Mouse (Mus musculus): ENCODE data around the gene Synj1. TPM values are rescaled to one million over a fixed set of nuclear protein-coding genes. Genes with fewer than 3 reads are reported as not detected.

Gene Synj1
- total and polyA plus RNA-seq, 2 experiments from 2014 or later, result 50.5 to 58.1 TPM

DNA sequence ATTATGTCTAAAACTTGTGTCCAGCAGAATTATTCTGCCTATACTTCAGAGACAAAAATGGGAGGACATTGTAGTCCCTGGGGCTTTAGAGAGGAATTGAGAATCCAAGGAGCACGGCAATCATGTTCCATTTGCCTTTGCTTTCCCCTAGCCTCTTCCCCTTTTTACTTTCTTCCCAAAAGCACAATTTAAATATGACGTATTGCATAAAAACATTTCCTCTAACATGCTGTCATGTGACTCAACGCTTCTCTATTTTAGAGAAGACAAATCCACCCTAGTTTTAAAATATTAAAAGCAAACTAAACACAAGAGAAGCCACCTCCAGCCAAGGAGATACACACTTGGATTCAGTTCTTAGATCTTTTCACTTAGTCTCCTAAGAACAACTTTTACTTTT is 739 bp upstream of the Synj1 start:
- WGBS, result 32% methylated on average over 3 of the region's 3 CpGs
- Histone ChIP-seq H3K4me3 (ENCODE audit: low read length) (peak overlapping the region; percentile 72), H3K27me3 (ENCODE audit: insufficient read depth, low read length) (no peaks in the 10 kb centered on the region), H3K4me2 (ENCODE audit: low read depth, low read length) (peak overlapping the region; percentile 58), H3K4me1 (ENCODE audit: insufficient read depth, low read length) (0 out of 2 replicates have a peak, but pooled peaks cover 6% of the 10 kb centered on the region), H3K36me3 (ENCODE audit: insufficient read depth, low read length) (peaks cover 16% of the 10 kb centered on the region; the same call in 1 of the 2 replicates), H3K27ac (peak overlapping the region; percentile 91), H3K9ac (replicated peaks; ENCODE audit: low read length) (peak overlapping the region; percentile 95), H3K9me3 (ENCODE audit: low read length) (no peaks in the 10 kb centered on the region)
- DNase-seq (ENCODE audit: low spot score) (no peak), ATAC-seq (no peak)
- no peak for TF ChIP-seq CTCF (IDR thresholded peaks at IDR 0.05; ENCODE audit: low read depth)

DNA sequence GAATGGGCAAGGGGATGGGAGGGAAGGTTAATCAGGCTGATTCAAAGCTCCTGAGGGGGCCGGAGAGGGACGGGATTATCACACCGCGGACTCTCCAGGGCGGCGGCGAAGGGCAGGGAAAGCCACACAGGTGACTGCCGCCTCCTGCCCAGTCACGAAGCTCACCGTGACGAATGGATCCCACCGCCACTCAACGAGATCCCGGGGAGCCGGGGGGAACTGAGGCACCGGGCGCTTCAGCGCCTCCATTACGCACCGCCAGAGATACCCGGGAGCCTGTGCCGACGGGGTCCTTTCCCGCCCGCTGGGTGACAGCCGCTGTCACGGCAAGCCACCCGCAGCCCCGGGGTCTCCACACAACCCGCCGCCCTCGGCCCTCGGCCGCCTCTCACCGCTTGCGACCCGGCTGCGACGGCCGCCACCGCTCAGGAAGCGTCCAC is 507 bp downstream of the Synj1 start:
- Histone ChIP-seq H3K4me1 (ENCODE audit: insufficient read depth, low read length) (0 out of 2 replicates have a peak, but pooled peaks cover 6% of the 10 kb centered on the region), H3K27ac (peak overlapping the region; percentile 91), H3K4me3 (ENCODE audit: low read length) (peak overlapping the region; percentile 72), H3K9me3 (ENCODE audit: low read length) (no peaks in the 10 kb centered on the region), H3K36me3 (ENCODE audit: insufficient read depth, low read length) (peaks cover 8% of the 10 kb centered on the region; the same call in 1 of the 2 replicates), H3K4me2 (ENCODE audit: low read depth, low read length) (peak overlapping the region; percentile 58), H3K27me3 (ENCODE audit: insufficient read depth, low read length) (no peaks in the 10 kb centered on the region), H3K9ac (replicated peaks; ENCODE audit: low read length) (peak overlapping the region; percentile 95)
- DNase-seq (ENCODE audit: low spot score), result peak; percentile 55
- ATAC-seq, result peak; percentile 66
- 0% methylated on average over 28 of the region's 42 CpGs for WGBS
- no peak for TF ChIP-seq CTCF (IDR thresholded peaks at IDR 0.05; ENCODE audit: low read depth)

DNA sequence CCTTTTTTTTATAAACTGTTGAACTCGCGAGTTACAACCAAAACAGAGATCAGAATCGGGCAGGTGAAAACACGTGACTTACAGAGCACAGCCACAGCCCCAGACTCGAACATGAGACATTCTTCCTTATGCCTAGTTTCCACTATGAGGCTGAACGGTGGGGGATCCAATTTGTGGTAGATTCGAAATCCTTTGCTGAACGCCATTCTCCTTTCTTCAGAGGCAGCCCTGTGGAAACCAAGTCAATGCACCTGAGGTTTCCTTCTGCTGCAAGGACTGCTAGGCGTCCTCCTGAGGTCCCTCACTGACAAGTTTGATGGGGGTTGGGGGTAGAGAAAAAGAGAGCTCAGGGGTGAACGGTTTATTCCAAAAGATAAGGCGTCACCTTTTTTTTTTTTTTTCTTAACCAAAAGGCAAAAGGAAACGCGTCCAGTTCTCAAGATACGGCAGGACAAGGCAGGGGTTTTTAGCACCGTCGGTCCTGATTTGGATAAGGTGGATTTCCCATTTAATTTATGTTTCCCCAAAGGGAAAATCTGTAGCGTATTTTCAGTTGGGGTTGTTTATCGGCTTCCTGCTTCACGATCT is 1.1 kb downstream of the Synj1 start:
- DNase-seq (ENCODE audit: low spot score) (peak; percentile 47), ATAC-seq (no peak)
- Histone ChIP-seq H3K36me3 (ENCODE audit: insufficient read depth, low read length) (peaks cover 8% of the 10 kb centered on the region; the same call in 1 of the 2 replicates), H3K4me3 (ENCODE audit: low read length) (peak overlapping the region; percentile 72), H3K4me1 (ENCODE audit: insufficient read depth, low read length) (0 out of 2 replicates have a peak, but pooled peaks cover 6% of the 10 kb centered on the region), H3K9ac (replicated peaks; ENCODE audit: low read length) (peak overlapping the region; percentile 95), H3K27ac (peak overlapping the region; percentile 91), H3K4me2 (ENCODE audit: low read depth, low read length) (peak overlapping the region; percentile 58), H3K9me3 (ENCODE audit: low read length) (no peaks in the 10 kb centered on the region), H3K27me3 (ENCODE audit: insufficient read depth, low read length) (no peaks in the 10 kb centered on the region)
- under 1% methylated on average over 19 of the region's 19 CpGs for WGBS
- no peak for TF ChIP-seq CTCF (IDR thresholded peaks at IDR 0.05; ENCODE audit: low read depth)

DNA sequence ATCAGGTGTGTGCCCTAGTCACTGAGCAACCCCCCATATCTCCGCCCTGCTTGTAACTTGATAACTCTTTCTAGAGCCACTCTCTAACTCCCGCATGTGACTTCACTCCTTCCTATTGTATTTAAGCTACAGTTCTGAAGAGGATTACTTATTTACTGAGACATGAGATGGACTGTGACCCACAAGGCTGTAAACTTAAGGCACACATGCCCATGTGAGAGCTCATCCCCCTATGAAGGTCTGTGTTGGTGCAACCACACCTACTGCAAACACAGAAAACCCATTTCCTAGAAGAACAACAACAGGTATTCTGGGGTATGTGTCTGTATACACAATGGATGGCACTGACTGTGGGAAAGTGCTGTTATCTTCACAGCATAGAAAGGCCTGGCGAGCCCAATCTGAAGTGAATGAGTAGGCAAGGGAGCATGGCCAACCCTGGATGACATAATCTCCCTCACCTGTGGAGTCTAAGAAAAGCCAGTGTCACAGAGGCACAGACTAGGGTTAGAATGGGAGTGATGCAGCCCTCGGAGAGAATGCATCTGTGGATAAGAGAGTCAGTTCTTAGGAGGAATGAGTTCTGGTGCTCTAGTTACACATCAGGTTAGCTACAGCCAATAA is 6.1 kb downstream of the Synj1 start:
- Histone ChIP-seq H3K27me3 (ENCODE audit: insufficient read depth, low read length) (no peaks in the 10 kb centered on the region), H3K4me1 (ENCODE audit: insufficient read depth, low read length) (0 out of 2 replicates have a peak, but pooled peaks cover 6% of the 10 kb centered on the region), H3K36me3 (ENCODE audit: insufficient read depth, low read length) (peaks cover 3% of the 10 kb centered on the region; the same call in 1 of the 2 replicates), H3K4me2 (ENCODE audit: low read depth, low read length) (no peak overlapping the region), H3K9ac (replicated peaks; ENCODE audit: low read length) (no peak overlapping the region), H3K9me3 (ENCODE audit: low read length) (no peaks in the 10 kb centered on the region), H3K27ac (no peak overlapping the region), H3K4me3 (ENCODE audit: low read length) (no peak overlapping the region)
- ATAC-seq, result no peak
- TF ChIP-seq CTCF (IDR thresholded peaks at IDR 0.05; ENCODE audit: low read depth), result no peak
- WGBS, result 90% methylated on average over 4 of the region's 4 CpGs
- DNase-seq (ENCODE audit: low spot score), result no peak

DNA sequence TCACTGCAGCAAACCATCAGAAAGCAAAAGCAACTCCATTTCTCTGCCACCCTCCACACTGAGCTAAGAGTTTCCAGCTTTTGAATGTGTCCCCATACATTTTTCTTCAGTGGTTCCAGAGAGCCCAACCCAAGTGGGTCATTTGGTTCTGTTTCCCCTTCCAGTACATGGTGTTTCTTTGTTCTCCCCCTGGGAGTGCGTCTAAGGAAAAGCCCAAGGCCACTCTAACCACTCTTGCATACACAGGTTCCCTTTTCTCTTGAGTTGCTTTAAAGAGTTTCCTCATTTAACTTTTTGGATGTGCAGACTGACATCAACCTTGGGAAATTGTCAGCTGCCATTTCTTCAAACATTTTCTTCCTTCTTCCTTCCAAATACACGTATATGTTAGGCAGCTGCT is 10.0 kb downstream of the Synj1 start:
- Histone ChIP-seq H3K4me1 (ENCODE audit: insufficient read depth, low read length) (no peaks in the 10 kb centered on the region), H3K9me3 (ENCODE audit: low read length) (no peaks in the 10 kb centered on the region), H3K9ac (replicated peaks; ENCODE audit: low read length) (no peak overlapping the region), H3K4me3 (ENCODE audit: low read length) (no peak overlapping the region), H3K27ac (no peak overlapping the region), H3K27me3 (ENCODE audit: insufficient read depth, low read length) (no peaks in the 10 kb centered on the region), H3K4me2 (ENCODE audit: low read depth, low read length) (no peak overlapping the region), H3K36me3 (ENCODE audit: insufficient read depth, low read length) (no peaks in the 10 kb centered on the region)
- DNase-seq (ENCODE audit: low spot score) (no peak), ATAC-seq (no peak)
- no peak for TF ChIP-seq CTCF (IDR thresholded peaks at IDR 0.05; ENCODE audit: low read depth)
- WGBS, result 85% methylated on average over 2 of the region's 2 CpGs

DNA sequence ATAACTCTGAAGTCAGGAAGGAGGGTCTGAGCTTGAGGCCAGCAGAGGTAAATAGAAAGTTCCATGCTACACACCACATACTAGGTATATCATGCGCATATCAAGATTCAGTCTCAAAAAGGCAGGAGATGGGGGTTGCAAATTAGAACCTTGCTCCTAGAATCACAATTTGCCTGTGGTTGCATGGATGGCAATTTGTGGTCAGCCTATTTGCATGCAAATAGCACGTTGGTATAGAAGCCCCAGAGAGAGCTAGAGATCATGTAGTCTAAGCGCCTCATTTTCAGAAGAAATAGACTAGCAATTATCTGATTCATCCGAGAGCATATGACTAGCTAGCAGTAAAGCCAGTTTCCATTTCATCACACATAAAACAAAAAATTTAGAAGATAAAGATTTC is 11.3 kb downstream of the Synj1 start:
- no peaks in the 10 kb centered on the region for H3K36me3 ChIP-seq (ENCODE audit: insufficient read depth, low read length)
- ATAC-seq, result no peak
- no peak overlapping the region for H3K9ac ChIP-seq (replicated peaks; ENCODE audit: low read length)
- H3K27ac ChIP-seq, result no peak overlapping the region
- WGBS, result 51% methylated on average over 4 of the region's 4 CpGs
- no peaks in the 10 kb centered on the region for H3K9me3 ChIP-seq (ENCODE audit: low read length)
- no peaks in the 10 kb centered on the region for H3K4me1 ChIP-seq (ENCODE audit: insufficient read depth, low read length)
- no peak for DNase-seq (ENCODE audit: low spot score)
- H3K4me3 ChIP-seq (ENCODE audit: low read length), result no peak overlapping the region
- no peaks in the 10 kb centered on the region for H3K27me3 ChIP-seq (ENCODE audit: insufficient read depth, low read length)
- H3K4me2 ChIP-seq (ENCODE audit: low read depth, low read length), result no peak overlapping the region
- no peak for TF ChIP-seq CTCF (IDR thresholded peaks at IDR 0.05; ENCODE audit: low read depth)

DNA sequence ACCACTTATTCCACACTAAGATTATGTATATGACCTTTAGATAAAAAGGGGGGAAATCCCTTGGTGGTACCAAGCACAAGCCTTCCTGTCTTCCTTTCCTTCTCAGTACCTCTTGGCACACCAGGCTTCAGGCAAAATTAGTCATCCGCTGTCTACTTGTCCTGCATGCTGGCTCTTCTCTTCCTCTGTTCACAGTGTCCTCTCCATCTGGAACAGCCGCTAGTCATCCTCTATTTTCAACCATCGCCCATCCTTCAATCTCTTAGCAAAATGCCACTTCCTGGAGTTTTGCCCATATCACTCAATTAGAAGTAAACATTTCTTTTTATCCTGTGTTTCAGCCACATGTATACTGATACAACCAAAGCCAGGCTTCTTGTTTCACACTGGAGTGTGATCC is 13.3 kb downstream of the Synj1 start:
- no peak for ATAC-seq
- 80% methylated on average over 3 of the region's 3 CpGs for WGBS
- no peak overlapping the region for H3K9ac ChIP-seq (replicated peaks; ENCODE audit: low read length)
- no peaks in the 10 kb centered on the region for H3K27me3 ChIP-seq (ENCODE audit: insufficient read depth, low read length)
- no peak overlapping the region for H3K4me2 ChIP-seq (ENCODE audit: low read depth, low read length)
- no peak overlapping the region for H3K4me3 ChIP-seq (ENCODE audit: low read length)
- TF ChIP-seq CTCF (IDR thresholded peaks at IDR 0.05; ENCODE audit: low read depth), result no peak
- no peak overlapping the region for H3K27ac ChIP-seq
- H3K9me3 ChIP-seq (ENCODE audit: low read length), result no peaks in the 10 kb centered on the region
- no peaks in the 10 kb centered on the region for H3K4me1 ChIP-seq (ENCODE audit: insufficient read depth, low read length)
- H3K36me3 ChIP-seq (ENCODE audit: insufficient read depth, low read length), result 0 out of 2 replicates have a peak, but pooled peaks cover 4% of the 10 kb centered on the region
- no peak for DNase-seq (ENCODE audit: low spot score)
